Mouse (Mus musculus) kidney, adult 18-20 months (tissue): ENCODE measurements around the gene Stag1.

Experiments used
- DNase-seq: peaks from one replicate; pipeline ENCODE4 v3.0.0; 2021

The Stag1 gene

GRCm38 (mm10) chr9:100597546-100597945 is at the start of gene Stag1:
Gene Stag1 (plus strand): TSS chr9:100597798.
- no peak for DNase-seq

GRCm38 (mm10) chr9:100548313-100548712 is 49.3 kb upstream of the Stag1 start:
- no peak for DNase-seq

GRCm38 (mm10) chr9:100555686-100556085 is 41.9 kb upstream of the Stag1 start:
- no peak for DNase-seq

- no peak for DNase-seq
These were observed 39.5 kb upstream of the Stag1 start for GRCm38 (mm10) chr9:100558023-100558573.

GRCm38 (mm10) chr9:100558991-100559390 is 38.6 kb upstream of the Stag1 start:
- DNase-seq, result no peak

- no peak for DNase-seq
These were observed 37.2 kb upstream of the Stag1 start for GRCm38 (mm10) chr9:100560251-100560890.

- peak; percentile 60 for DNase-seq
These were observed 27.6 kb upstream of the Stag1 start for GRCm38 (mm10) chr9:100569798-100570625.

- DNase-seq, result peak; percentile 59
These were observed 26.9 kb upstream of the Stag1 start, which contains the start of gene Slc35g2 for GRCm38 (mm10) chr9:100570626-100571233. Gene Slc35g2 (minus strand): TSS chr9:100571090.

- DNase-seq, result no peak
These were observed 26.1 kb upstream of the Stag1 start for GRCm38 (mm10) chr9:100571511-100571910.

- no peak for DNase-seq
These were observed 24.3 kb upstream of the Stag1 start for GRCm38 (mm10) chr9:100573300-100573699.

- DNase-seq, result no peak
These were observed 23.7 kb upstream of the Stag1 start for GRCm38 (mm10) chr9:100573942-100574341.

- DNase-seq, result no peak
These were observed 17.3 kb upstream of the Stag1 start for GRCm38 (mm10) chr9:100580196-100580740.

GRCm38 (mm10) chr9:100581543-100582492 is 15.8 kb upstream of the Stag1 start:
- peak; percentile 81 for DNase-seq

- peak; percentile 40 for DNase-seq
These were observed 14.6 kb upstream of the Stag1 start for GRCm38 (mm10) chr9:100582883-100583575.

- no peak for DNase-seq
These were observed 13.6 kb upstream of the Stag1 start for GRCm38 (mm10) chr9:100584031-100584430.

GRCm38 (mm10) chr9:100590462-100590861 is 7.1 kb upstream of the Stag1 start:
- DNase-seq, result no peak

GRCm38 (mm10) chr9:100596317-100596716 is 1.3 kb upstream of the Stag1 start:
- DNase-seq, result no peak

GRCm38 (mm10) chr9:100599761-100600328 is 2.2 kb downstream of the Stag1 start:
- DNase-seq, result no peak

GRCm38 (mm10) chr9:100602130-100602529 is 4.5 kb downstream of the Stag1 start:
- DNase-seq, result no peak

GRCm38 (mm10) chr9:100603156-100603555 is 5.6 kb downstream of the Stag1 start:
- no peak for DNase-seq

GRCm38 (mm10) chr9:100605522-100605921 is 7.9 kb downstream of the Stag1 start:
- no peak for DNase-seq
